Mouse (Mus musculus) left cerebral cortex, postnatal 4 days (tissue): ENCODE data around the gene Wdfy2. TPM values are rescaled to one million over a fixed set of nuclear protein-coding genes. Genes with fewer than 3 reads are reported as not detected.

ENCODE experiments used
- DNase-seq: peaks from one replicate; pipeline ENCODE4 v3.0.0-alpha.2; 2022
- intact Hi-C: fragments of 180-260 bp; cut with DNase I; formaldehyde crosslinking; loops from one replicate; pipeline ENCODE4 v1.15.1; 2025
- total RNA-seq, 2 experiments: library from RNA; stranded (reverse); gene quantifications; 2 replicates each; pipeline ENCODE4 v1.2.3; 2021

Gene Wdfy2
- total RNA-seq, 2 experiments from 2014 or later = 15.6 to 15.8 TPM

GRCm38 (mm10) chr14:62842495-62842894 is 5.0 kb downstream of the Wdfy2 start:
- intact Hi-C loops = no loop called here
- no peak for DNase-seq

- intact Hi-C loops = no loop called here
- no peak for DNase-seq
Measured at GRCm38 (mm10) chr14:62842976-62843375, 5.5 kb downstream of the Wdfy2 start.

- intact Hi-C loops = no loop called here
- no peak for DNase-seq
Measured at GRCm38 (mm10) chr14:62844226-62844625, 6.7 kb downstream of the Wdfy2 start.

GRCm38 (mm10) chr14:62845011-62845840 is 7.7 kb downstream of the Wdfy2 start:
- DNase-seq = no peak
- intact Hi-C loops = no loop called here

- peak; percentile 31 for DNase-seq
- intact Hi-C loops = no loop called here
Measured at GRCm38 (mm10) chr14:62850980-62851379, 13.5 kb downstream of the Wdfy2 start.

GRCm38 (mm10) chr14:62852840-62853239 is 15.4 kb downstream of the Wdfy2 start:
- intact Hi-C loops = no loop called here
- DNase-seq = no peak

GRCm38 (mm10) chr14:62855077-62855835 is 17.8 kb downstream of the Wdfy2 start:
- no peak for DNase-seq

GRCm38 (mm10) chr14:62855863-62856262 is 18.4 kb downstream of the Wdfy2 start:
- intact Hi-C loops = no loop called here
- no peak for DNase-seq

More at GRCm38 (mm10) chr14:62855077-62855835, 17.8 kb downstream of the Wdfy2 start:
- intact Hi-C loops = no loop called here

GRCm38 (mm10) chr14:62856490-62856889 is 19.0 kb downstream of the Wdfy2 start:
- intact Hi-C loops = no loop called here
- no peak for DNase-seq

- intact Hi-C loops = no loop called here
- DNase-seq = no peak
Measured at GRCm38 (mm10) chr14:62857879-62858278, 20.4 kb downstream of the Wdfy2 start.

- intact Hi-C loops = no loop called here
- no peak for DNase-seq
Measured at GRCm38 (mm10) chr14:62858311-62858710, 20.8 kb downstream of the Wdfy2 start.

GRCm38 (mm10) chr14:62862564-62862963 is 25.1 kb downstream of the Wdfy2 start:
- no peak for DNase-seq
- intact Hi-C loops = no loop called here

- no peak for DNase-seq
- intact Hi-C loops = no loop called here
Measured at GRCm38 (mm10) chr14:62864254-62864653, 26.8 kb downstream of the Wdfy2 start.

GRCm38 (mm10) chr14:62865405-62865804 is 27.9 kb downstream of the Wdfy2 start:
- no peak for DNase-seq
- intact Hi-C loops = no loop called here

- intact Hi-C loops = no loop called here
Measured at GRCm38 (mm10) chr14:62867069-62867468, 29.6 kb downstream of the Wdfy2 start.

GRCm38 (mm10) chr14:62867576-62867975 is 30.1 kb downstream of the Wdfy2 start:
- intact Hi-C loops = no loop called here
- no peak for DNase-seq

More at GRCm38 (mm10) chr14:62867069-62867468, 29.6 kb downstream of the Wdfy2 start:
- no peak for DNase-seq

- intact Hi-C loops = no loop called here
- DNase-seq = no peak
Measured at GRCm38 (mm10) chr14:62868254-62868653, 30.8 kb downstream of the Wdfy2 start.

- no peak for DNase-seq
- intact Hi-C loops = no loop called here
Measured at GRCm38 (mm10) chr14:62870238-62870638, 32.8 kb downstream of the Wdfy2 start.

GRCm38 (mm10) chr14:62871431-62871830 is 34.0 kb downstream of the Wdfy2 start:
- intact Hi-C loops = no loop called here
- no peak for DNase-seq

- intact Hi-C loops = no loop called here
- no peak for DNase-seq
Measured at GRCm38 (mm10) chr14:62871932-62872331, 34.5 kb downstream of the Wdfy2 start.

- no peak for DNase-seq
Measured at GRCm38 (mm10) chr14:62873820-62874219, 36.3 kb downstream of the Wdfy2 start.

GRCm38 (mm10) chr14:62874348-62874747 is 36.9 kb downstream of the Wdfy2 start:
- no peak for DNase-seq
- intact Hi-C loops = no loop called here

More at GRCm38 (mm10) chr14:62873820-62874219, 36.3 kb downstream of the Wdfy2 start:
- intact Hi-C loops = no loop called here
